Mouse (Mus musculus) cortical plate, adult 2 months (tissue): ENCODE results near the gene Slc1a4. TPM values are rescaled to one million over a fixed set of nuclear protein-coding genes. Genes with fewer than 3 reads are reported as not detected.

Experiments
- H3K27ac ChIP-seq: fragments of 200-500 bp; 2 replicates; pipeline ENCODE4 v1.5.1; 2012; ENCODE audit warnings: low read length, control low read depth, inconsistent platforms; ENCODE audit not compliant: insufficient read depth
- H3K4me1 ChIP-seq: fragments of 200-500 bp; 2 replicates; pipeline ENCODE4 v1.6.1; 2011; ENCODE audit warnings: low read length; ENCODE audit not compliant: control insufficient read depth, insufficient read depth
- H3K4me3 ChIP-seq: fragments of 200-500 bp; 2 replicates; pipeline ENCODE4 v1.5.1; 2011; ENCODE audit warnings: mild to moderate bottlenecking, low read length, control low read depth; ENCODE audit not compliant: insufficient read depth
- CTCF ChIP-seq: fragments of 200-500 bp; IDR thresholded peaks from 2 replicates; pipeline ENCODE4 v1.5.1; 2011; ENCODE audit warnings: mild to moderate bottlenecking, control low read depth, low read length; ENCODE audit not compliant: insufficient read depth; ENCODE audit errors: extremely low read depth
- POLR2A ChIP-seq: fragments of 200-500 bp; IDR thresholded peaks from 2 replicates; pipeline ENCODE4 v1.6.1; 2011; ENCODE audit warnings: mild to moderate bottlenecking, low read length, control low read depth; ENCODE audit not compliant: insufficient read depth; ENCODE audit errors: extremely low read depth
- polyA plus RNA-seq: library from polyadenylated mRNA; depleted of rRNA; stranded (reverse); fragments of >200 nt; gene quantifications from 2 replicates; pipeline ENCODE4 v1.2.3, GENCODE M21; 2012

The Slc1a4 gene
- polyA plus RNA-seq, 1 experiment, result 22.4 TPM

DNA sequence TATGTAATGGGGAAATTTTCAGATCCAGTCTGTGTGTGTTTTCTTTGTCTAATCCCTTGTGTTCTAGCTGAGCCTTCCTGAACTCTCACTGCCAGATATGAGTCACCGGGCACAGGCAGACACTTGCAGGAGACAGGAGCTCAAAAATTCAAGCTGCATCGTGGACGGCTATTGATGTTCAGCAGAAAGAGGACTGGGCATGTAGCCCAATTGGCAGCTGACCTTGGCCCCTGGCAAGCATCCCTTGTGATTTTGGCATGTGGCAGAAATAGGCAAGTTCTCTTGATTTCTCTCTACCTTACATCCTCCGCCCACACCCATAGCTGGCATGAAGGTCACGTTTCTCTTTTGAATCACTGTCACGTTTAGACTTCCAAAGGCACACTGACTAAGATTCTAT, 15.0 kb upstream of the Slc1a4 start:
- TF ChIP-seq POLR2A, result no peak
- TF ChIP-seq CTCF, result no peak
- H3K4me3 ChIP-seq, result no peak overlapping the region
- H3K4me1 ChIP-seq, result no peaks in the 10 kb centered on the region; the same call in 1 of the 2 replicates
- H3K27ac ChIP-seq, result no peak overlapping the region

- TF ChIP-seq POLR2A (no peak), CTCF (no peak)
- no peak overlapping the region for H3K4me3 ChIP-seq
- H3K27ac ChIP-seq, result no peak overlapping the region
- no peaks in the 10 kb centered on the region; the same call in 1 of the 2 replicates for H3K4me1 ChIP-seq
These were observed 13.9 kb upstream of the Slc1a4 start for GRCm38 (mm10) chr11:20346369-20346768.

DNA sequence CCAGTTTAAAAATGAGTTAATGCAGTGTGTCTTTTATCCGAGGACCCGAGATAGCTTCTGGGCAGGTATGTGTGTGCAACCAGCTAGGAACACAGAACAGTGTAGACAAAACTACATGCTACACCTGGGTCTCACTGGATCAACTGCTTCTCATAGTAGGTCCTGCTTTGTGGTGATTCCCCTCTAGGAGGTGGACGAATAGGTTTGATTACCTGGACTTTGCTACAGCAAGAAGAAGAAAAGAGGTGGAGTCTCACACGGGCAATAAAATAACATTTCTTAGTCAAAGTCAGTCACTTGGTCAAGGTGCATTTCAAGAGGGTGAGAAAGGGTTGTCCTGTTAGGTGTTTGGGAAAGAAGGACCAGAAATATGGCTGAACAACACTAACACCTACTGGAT, 11.4 kb upstream of the Slc1a4 start:
- no peaks in the 10 kb centered on the region; the same call in 1 of the 2 replicates for H3K4me1 ChIP-seq
- no peak overlapping the region for H3K4me3 ChIP-seq
- TF ChIP-seq POLR2A, result no peak
- no peak for TF ChIP-seq CTCF
- no peak overlapping the region for H3K27ac ChIP-seq

- Histone ChIP-seq H3K4me1 (no peaks in the 10 kb centered on the region), H3K27ac (no peak overlapping the region), H3K4me3 (no peak overlapping the region)
- TF ChIP-seq CTCF (no peak), POLR2A (no peak)
These were observed 9.1 kb upstream of the Slc1a4 start for GRCm38 (mm10) chr11:20341598-20341997.

DNA sequence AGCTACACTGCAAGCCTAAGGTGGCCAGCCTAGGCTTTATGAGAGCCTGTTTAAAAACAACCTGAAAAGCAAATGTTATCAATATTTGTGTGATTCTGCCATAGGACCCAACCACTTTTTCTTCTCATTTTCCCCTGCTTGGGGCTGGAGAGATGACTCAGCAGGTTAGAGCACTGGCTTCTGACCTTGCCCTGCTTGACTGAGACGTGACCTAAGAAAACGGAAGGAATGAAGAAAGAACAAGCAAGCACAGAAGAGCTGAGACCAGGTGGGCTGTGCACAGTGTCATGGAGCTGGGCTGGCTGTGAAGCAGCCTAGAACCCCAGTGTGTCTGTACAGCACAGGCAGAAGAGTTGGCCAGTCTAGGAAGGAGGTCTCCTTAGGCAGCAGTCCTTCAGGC, 6.2 kb upstream of the Slc1a4 start:
- Histone ChIP-seq H3K4me1 (no peaks in the 10 kb centered on the region), H3K4me3 (no peak overlapping the region), H3K27ac (no peak overlapping the region)
- TF ChIP-seq POLR2A (no peak), CTCF (no peak)

DNA sequence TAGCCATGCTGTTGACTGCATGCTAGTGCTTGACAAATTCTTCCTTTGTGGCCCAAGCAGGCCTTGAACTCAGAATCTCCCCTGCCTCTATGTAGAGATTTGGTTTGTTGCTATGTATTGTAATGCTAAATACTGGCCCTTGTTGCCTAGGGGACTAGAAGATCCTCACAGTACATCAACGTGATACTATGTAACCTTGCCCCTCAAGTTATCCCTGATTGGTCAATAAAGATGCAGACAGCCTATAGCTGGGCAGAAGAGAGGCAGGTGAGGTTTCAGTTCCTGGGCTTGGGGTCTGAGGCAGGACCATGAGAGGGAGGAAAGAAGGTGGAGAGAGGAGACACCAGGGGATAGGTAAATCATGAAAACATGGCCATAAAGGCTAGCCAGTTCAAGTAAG, 1.8 kb upstream of the Slc1a4 start:
- Histone ChIP-seq H3K4me1 (peaks cover 3% of the 10 kb centered on the region), H3K27ac (no peak overlapping the region)
- TF ChIP-seq CTCF (no peak), POLR2A (no peak)

GRCm38 (mm10) chr11:20331690-20332537, 599 bp downstream of the Slc1a4 start:
- Histone ChIP-seq H3K27ac (peak overlapping the region; percentile 38; the same call in 1 of the 2 replicates), H3K4me1 (peaks cover 3% of the 10 kb centered on the region), H3K4me3 (peak overlapping the region; percentile 38)
- no peak for TF ChIP-seq POLR2A
- no peak for TF ChIP-seq CTCF

More for the DNA sequence above, 1.8 kb upstream of the Slc1a4 start:
- no peak overlapping the region for H3K4me3 ChIP-seq

DNA sequence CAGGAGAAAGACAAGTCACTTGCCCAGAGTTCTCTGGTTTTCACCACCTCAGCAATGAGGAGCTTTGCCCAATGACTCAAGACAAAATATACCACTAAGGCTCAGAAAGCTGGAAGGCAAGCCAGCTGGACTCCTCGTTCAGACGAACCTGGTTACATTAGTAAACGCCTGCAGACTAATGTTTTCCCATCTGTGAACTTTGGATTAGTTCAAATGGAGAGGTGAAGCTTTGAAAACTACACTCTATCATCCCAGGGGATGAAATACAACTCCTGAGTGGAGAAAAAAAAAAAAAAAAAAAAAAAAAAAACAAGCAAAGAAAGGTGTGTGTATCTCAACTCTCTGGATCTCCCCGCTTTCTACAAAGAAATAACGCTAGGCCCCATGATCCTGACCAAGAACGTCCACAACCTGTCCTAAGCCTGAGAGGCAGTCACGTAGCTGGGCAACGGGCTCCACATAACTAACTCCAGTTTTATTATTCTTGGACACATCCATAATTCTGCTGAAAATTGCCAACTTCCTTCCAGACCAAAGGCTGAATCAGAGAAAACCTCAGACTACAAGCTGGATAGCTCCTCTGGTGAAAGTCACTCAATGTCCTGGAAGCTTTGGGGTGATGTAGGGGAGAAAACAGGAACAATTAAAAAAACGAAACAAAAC, 1.4 kb downstream of the Slc1a4 start:
- no peak for TF ChIP-seq POLR2A
- TF ChIP-seq CTCF, result no peak
- Histone ChIP-seq H3K4me3 (peak overlapping the region; percentile 38), H3K27ac (no peak overlapping the region), H3K4me1 (peaks cover 6% of the 10 kb centered on the region)

- peaks cover 6% of the 10 kb centered on the region for H3K4me1 ChIP-seq
- TF ChIP-seq POLR2A (no peak), CTCF (no peak)
- no peak overlapping the region for H3K4me3 ChIP-seq
- H3K27ac ChIP-seq, result no peak overlapping the region
These were observed 2.8 kb downstream of the Slc1a4 start for GRCm38 (mm10) chr11:20329711-20330110.
